Mouse (Mus musculus): ENCODE data around the gene Tenm4.

GRCm38 (mm10) chr7:96413822-96414221, 242.8 kb downstream of the Tenm4 start:
- TF ChIP-seq UBTF (IDR thresholded peaks at IDR 0.05; ENCODE audit: borderline replicate concordance, insufficient read depth, low read depth, low read length) (no peak), USF1 (IDR thresholded peaks at IDR 0.05; ENCODE audit: low read depth, low read length) (no peak), CTCF (IDR thresholded peaks at IDR 0.05 in 2 of 3, conservative IDR thresholded peaks at IDR 0.05 in 1 of 3; ENCODE audit: control insufficient read depth in 1 of 3, insufficient read depth in 1 of 3, low read depth in 2 of 3, low read length in 3 of 3, poor library complexity in 1 of 3, severe bottlenecking in 1 of 3) (no peak), NELFE (IDR thresholded peaks at IDR 0.05; ENCODE audit: low read depth, low read length) (no peak), TAL1 (IDR thresholded peaks at IDR 0.05; ENCODE audit: low read length) (no peak), EP300 (IDR thresholded peaks at IDR 0.05; ENCODE audit: low read depth in 1 of 2, low read length in 2 of 2) (no peak), HCFC1 (IDR thresholded peaks at IDR 0.05; ENCODE audit: low read depth, low read length) (no peak), SMC3 (IDR thresholded peaks at IDR 0.05; ENCODE audit: low read depth, low read length) (no peak)
